Mouse (Mus musculus) left cerebral cortex, postnatal 36 days (tissue): Measurements from ENCODE around the gene Fastk. TPM values are rescaled to one million over a fixed set of nuclear protein-coding genes. Genes with fewer than 3 reads are reported as not detected.

Experiments used
- DNase-seq, 2 experiments: peaks; one replicate each; pipeline ENCODE4 v3.0.0; 2021 to 2022; ENCODE audit warnings: low spot score in 2 of 2, mixed read lengths in 1 of 2
- intact Hi-C: fragments of 180-260 bp; cut with DNase I; formaldehyde crosslinking; loops from one replicate; pipeline ENCODE4 v1.15.1; 2025
- total RNA-seq, 2 experiments: library from RNA; stranded (reverse); gene quantifications; 2 replicates each; pipeline ENCODE4 v1.2.3; 2021

The Fastk gene
- 100 to 1,000 TPM; 131 to 133 TPM for total RNA-seq

DNA sequence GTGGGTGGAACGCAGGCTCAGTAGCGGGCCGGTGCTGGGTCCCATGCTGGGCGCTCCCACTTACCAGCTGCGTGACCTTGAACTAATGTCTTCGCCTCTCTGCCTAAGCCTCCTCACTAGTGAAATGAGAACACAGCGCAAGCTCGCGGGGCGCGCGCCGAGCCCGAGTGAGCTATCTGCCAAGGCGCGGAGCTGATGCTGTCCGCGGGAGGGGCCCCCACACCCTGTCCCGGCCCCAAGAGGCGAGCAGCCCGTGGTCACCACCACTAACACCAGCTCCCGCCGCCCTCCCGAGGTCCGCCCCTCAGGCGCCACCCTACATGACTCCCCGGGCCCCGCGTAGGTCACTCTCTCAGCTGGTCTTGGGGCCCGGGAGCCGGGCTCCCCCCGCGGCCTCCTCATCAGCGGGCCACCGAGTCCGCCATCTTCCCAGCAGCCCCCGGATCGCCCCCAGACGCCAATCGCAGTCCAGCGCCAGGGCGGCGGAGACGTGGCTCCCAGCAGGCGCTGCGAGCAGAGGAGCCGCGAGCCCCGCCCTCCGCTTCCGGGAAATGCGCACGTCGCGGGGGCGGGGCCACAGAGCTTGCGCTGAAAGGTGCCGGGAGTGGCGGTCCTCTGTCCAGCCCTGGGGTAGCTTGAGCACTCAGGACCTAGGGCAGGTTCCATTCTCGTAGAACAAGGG is at the start of gene Fastk:
Gene Fastk, minus strand, starts transcription at position 542 of the 682 bp plus-strand sequence.
- DNase-seq, result peak; percentile 94 to 97
- intact Hi-C loops, result no loop called here

- intact Hi-C loops, result no loop called here
- no peak for DNase-seq
Observed at GRCm38 (mm10) chr5:24492546-24493285, 47.6 kb upstream of the Fastk start.

DNA sequence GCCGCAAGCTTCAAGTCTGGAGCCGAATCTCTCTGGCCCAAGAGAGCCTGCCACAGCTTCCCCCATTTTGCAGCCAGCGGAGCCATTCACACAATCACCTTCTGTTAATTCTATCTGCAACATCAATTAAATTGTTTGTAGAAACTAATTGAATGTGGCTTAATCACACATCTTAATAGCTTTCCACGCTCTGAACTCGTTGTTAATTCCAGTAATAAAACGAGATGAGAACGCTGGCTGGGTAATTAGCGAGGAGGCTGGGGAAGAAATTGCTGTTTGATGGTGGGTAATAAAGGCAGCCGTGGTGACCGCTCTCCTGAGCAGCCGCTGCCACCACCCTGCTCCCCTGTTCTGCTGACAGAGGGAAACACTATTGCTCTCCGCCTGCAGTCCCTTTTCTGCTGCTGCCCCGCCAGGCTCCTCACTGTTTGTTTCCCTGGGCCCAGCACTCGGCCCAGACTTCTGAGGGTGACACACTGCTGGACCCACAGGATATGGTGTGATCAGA is 45.4 kb upstream of the Fastk start:
- no peak for DNase-seq
- intact Hi-C loops, result no loop called here

DNA sequence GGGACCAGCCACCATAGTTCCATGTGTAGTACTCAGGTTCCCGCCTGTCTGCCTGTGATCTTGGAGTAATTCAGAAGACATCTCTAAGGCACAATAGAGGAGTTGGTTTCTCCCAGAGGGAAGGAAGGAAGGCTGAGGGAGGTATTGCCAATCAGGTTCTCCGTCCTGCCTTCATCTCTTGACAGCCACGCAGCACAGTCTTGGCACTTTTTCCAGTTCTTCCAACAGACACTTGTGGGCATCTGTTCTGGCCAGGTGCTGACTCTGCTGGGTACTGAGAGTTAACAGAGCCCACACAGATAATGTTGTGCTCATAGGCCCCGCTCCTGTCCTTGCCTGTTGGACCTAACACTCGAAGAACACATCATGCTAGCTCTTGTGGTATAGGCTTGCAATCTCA is 41.7 kb upstream of the Fastk start:
- DNase-seq, result no peak
- intact Hi-C loops, result loop anchor here (5.0 kb wide), 1 partner anchor 111 kb away; no protein-coding TSS in a partner anchor

DNA sequence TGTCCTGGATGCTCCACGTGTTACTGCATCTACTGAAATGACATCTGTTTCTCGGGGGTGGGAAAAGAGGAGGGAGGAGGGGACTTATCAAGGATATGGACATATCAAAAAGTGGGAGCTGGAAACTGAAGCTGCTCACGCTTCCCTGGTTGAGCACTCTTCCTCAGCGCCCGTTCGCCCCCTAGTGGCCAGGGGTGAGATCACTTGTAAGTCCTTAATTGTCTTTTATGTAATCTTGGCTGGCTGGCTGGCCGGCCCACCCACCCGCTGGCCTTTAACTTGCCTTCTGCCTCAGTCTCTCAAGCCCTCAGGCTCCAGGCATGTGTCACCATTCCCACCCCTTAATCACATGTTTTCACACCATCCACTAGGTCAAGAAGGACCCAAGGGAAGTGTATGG is 41.0 kb upstream of the Fastk start:
- intact Hi-C loops, result loop anchor here (5.0 kb wide), 1 partner anchor 111 kb away; no protein-coding TSS in a partner anchor
- DNase-seq, result peak; percentile 82 to 88

DNA sequence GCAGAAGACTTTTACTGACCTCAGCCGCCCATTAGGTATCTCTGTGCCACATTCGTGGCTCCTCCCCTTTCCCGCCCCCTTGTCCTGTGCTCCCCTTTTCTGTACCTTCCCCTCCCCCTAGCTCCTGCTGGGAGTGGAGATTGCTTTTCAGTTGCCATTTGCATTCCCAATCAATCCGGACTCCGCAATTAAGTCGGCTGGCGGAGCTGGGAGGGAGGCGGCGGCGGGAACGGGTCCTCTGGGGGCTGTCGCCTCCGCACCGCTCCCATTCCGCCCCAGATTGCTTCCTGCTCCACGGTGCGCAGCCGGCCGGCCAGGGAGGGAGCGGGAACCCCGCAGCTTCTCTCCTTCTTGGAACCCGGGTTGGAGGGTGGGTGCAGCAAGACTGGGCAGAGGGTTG is 39.9 kb upstream of the Fastk start:
- no peak for DNase-seq
- intact Hi-C loops, result loop anchor here (2.0 to 5.0 kb wide), 2 partner anchors 46 to 112 kb away; no protein-coding TSS in a partner anchor

GRCm38 (mm10) chr5:24483326-24483725 is 38.2 kb upstream of the Fastk start:
- DNase-seq, result peak; percentile 74
- intact Hi-C loops, result no loop called here

DNA sequence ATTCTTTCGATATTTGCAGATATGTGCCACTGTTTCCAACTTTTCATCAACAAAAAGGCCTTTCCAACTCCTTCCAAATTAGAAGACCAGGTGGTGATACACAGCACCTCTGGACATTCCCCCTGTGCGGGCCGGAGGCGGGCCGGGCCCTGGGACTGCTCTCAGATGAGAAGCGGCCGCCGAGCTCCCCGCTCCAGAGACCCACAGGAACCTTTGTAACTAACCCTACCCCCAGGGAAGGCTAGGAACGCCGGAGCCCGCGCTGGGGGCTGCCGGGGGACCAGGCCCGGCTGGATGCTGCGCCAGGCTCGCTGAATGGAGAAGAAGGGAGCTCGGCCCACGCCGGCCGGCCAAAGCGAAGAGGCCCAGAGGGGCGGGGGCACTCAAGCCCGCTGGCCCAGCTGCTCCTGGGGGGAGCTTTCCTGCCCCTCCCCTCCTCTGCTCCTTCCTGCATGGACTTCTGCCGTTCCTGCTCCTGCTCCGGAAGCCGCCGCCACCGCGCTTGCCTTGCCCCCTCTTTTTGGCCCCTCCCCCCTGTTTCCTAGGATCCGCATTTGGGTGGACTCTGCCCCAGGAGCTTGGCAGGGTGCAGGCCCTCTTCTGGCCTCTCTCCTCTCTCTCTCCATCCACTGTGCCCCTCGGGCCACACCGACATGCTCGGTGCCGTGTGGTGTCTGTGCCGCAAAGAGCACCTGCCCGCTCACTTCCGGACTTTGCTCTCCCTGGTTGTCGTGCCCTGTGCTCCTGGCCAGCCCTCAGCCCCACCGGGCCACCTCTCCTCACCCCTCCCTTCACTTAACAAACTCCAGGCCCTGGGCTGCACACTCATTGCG is 37.4 kb upstream of the Fastk start:
- no peak for DNase-seq
- intact Hi-C loops, result no loop called here

DNA sequence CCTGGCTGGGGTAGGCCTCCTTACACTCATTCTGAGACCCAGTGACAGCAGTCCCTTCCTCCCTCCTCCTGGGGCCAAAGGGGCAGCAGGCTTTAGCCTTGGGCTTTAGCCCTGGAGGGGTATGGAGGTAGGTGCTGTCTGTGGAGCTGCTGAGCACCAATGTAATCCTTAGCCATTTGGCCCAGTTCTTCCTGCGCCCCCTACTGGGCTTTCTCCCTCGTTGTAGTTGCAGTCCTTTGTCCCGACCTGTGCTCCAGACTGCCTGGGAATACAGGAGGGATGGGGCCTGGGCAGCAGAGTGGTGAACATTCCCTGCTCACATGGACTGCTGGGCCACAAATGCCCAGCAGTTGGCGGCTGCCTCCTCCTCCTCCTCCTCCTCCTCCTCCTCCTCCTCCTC is 36.6 kb upstream of the Fastk start:
- intact Hi-C loops, result no loop called here

GRCm38 (mm10) chr5:24477909-24478308 is 32.8 kb upstream of the Fastk start:
- intact Hi-C loops, result no loop called here
- no peak for DNase-seq

More for the DNA sequence above, 36.6 kb upstream of the Fastk start:
- no peak for DNase-seq

- intact Hi-C loops, result no loop called here
- no peak for DNase-seq
Observed at GRCm38 (mm10) chr5:24475476-24476241, 30.6 kb upstream of the Fastk start.

DNA sequence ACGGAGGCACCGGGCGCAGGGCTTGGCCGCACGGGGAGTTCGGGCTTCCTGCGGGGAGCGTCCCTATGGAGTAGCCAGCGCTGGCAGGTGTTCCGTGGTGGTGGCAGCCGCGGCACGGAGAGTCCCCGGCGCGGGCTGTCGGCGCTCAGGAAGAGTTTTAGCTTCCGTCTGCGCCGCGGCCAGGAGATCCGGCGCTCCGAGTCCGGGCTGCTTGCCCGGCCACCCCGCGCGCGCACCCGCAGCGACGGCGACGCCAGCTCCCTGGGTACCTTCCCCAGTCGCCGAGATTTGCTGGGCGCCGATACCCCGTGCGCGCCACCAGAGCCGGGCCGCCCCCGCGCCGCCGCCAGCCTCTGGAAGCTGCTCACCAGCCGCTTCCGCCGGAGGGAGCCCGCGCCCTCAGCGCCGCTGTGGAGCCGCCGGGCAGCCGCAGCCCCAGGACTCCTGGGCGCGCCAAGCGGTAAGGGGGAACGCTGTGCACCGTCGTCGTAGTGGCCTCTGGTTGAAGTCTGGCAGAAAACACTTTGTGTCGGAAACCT is 29.7 kb upstream of the Fastk start:
- DNase-seq, result peak; percentile 79 to 85
- intact Hi-C loops, result no loop called here

DNA sequence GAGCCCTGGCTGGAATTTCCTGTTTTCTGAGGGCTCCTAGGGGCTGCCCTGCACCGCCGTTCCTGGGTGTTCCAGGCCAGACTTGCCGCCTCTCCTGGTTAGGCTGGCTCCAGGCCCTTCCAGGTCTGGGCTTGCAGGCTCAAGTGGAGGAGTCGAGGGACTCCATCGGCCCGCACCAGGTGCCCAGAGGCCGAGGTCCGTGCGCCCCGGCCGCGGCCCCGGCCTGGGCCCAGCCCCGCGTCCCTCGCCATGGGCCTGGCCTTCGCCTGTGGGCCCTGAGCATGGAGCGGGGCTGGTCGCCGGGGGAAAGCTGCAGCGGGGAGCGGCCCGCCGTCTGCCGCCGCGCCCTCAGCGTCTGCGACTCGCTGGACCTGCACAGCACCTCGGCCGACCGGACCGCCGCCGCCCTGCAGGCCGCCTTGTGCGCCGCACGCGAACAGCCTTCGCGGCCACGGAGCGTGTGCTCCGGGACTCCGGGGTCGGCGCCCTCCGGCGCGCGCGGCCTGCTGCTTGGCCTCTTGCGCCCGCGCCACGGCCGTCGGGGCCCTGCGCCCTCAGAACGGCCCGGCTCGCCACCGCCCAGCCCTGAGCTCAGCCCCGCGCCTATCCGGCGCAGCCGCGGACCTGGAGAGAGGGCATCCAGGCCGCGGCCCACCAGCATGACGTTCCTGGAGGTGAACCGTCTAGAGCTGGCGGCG is 29.1 kb upstream of the Fastk start:
- DNase-seq, result no peak
- intact Hi-C loops, result no loop called here

DNA sequence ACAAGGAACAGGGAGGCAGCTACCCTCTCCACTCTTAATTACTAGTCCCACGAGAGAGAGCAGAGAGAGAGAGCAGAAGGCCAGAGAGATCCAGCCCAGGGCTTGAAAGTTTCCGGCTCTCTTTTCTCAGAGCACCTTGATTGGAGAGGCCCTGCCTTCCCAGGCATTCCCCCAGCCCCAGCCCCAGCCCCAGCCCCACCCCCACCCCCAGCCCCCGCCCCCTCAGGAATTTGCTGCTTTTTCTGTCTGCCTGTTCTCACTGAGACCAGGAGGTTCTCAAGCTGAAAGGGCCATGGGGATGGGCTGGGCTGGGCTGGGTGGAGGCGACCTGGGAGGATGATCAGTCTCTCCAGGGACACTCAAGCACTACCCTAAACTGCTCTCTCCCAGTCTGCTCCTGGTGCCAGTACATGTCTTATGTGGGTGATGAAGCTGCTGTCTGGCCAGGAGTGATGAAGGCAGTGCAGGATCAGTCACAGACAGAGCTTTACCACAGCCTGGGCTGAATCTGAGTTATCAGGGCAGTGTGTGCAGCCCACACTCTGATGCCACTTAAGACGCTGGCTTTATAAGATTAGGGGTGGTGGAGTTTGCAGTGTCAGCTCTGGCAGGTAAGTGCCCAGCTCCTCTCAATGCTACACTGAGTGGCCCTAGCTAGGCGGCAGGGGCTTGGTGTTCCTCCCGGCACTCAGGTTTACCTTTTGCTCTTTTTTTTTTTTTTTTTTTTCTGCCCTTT is 28.0 kb upstream of the Fastk start:
- DNase-seq, result no peak
- intact Hi-C loops, result no loop called here

GRCm38 (mm10) chr5:24470600-24470999 is 25.5 kb upstream of the Fastk start:
- peak in 1 of 2 experiments; percentile 67 for DNase-seq
- intact Hi-C loops, result no loop called here

- intact Hi-C loops, result no loop called here
- DNase-seq, result no peak
Observed at GRCm38 (mm10) chr5:24466762-24467161, 21.7 kb upstream of the Fastk start.

GRCm38 (mm10) chr5:24455613-24456012 is 10.5 kb upstream of the Fastk start:
- intact Hi-C loops, result no loop called here

GRCm38 (mm10) chr5:24455076-24455475 is 10.0 kb upstream of the Fastk start:
- intact Hi-C loops, result no loop called here

More at GRCm38 (mm10) chr5:24455613-24456012, 10.5 kb upstream of the Fastk start:
- DNase-seq, result no peak

More at GRCm38 (mm10) chr5:24455076-24455475, 10.0 kb upstream of the Fastk start:
- DNase-seq, result no peak
